Mouse (Mus musculus) liver, embryonic 14.5 days (tissue): ENCODE measurements around the gene B3galnt1.

Experiments used
- CTCF ChIP-seq: IDR thresholded peaks from 2 replicates; pipeline ENCODE4 v1.5.1; 2016; ENCODE audit warnings: antibody characterized with exemption, low read depth, control low read depth
- EP300 ChIP-seq: IDR thresholded peaks from 2 replicates; pipeline ENCODE4 v1.6.1; 2016; ENCODE audit warnings: antibody characterized with exemption, low read depth

DNA sequence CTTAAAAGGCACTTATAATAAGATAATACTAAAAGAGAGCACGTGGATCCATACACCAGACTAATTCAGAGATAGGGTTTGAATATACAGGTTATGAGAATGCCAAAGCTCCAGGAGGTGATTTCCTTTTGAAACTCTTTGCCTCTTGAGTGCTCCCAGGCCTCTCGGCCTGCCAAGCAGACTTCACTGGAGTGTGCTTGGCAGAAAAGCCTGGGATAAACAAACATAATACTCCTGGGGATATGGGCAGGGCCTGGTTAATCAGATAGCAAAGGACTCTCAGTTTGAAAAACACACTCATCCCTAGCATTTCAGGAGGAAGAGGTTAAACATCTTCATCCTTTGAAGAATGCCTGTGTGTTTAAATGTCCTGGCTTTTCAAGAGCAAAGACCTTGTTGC, 25.4 kb upstream of the B3galnt1 start:
- TF ChIP-seq CTCF (no peak), EP300 (no peak)
